8 mouse cellular contexts compared by ENCODE assay signal in genomic region chr3:152166099-152166423, GRCm38 (mm10). TPM values are rescaled to one million over a fixed set of nuclear protein-coding genes. Genes with fewer than 3 reads are reported as not detected.
DNase-seq lines count a peak whose midpoint lies in the region; ATAC-seq and TF ChIP-seq lines count a peak whose summit lies in the region.

Gipc2 (minus strand) TSS chr3:152166230.

- DNase-seq in heart, adult 2 months = no peak
- DNase-seq in heart, postnatal 25 days (ENCODE audit: low spot score) = no peak
- DNase-seq in thymus, adult 2 months = no peak
- DNase-seq in thymus, postnatal 10 days (ENCODE audit: low spot score in 2 of 2) = no peak
- DNase-seq in stomach, postnatal 0 days (ENCODE audit: low spot score) = no peak
- DNase-seq in adrenal gland, adult (ENCODE audit: inconsistent age in 2 of 2, low spot score in 1 of 2) = no peak
- DNase-seq in gastrocnemius, postnatal 25 days = no peak

- intact Hi-C loops in heart, adult 2 months (cut with DNase I) = loop anchor here (10.0 kb wide), 1 partner anchor 51 kb away; no protein-coding TSS in a partner anchor
- intact Hi-C loops in heart, postnatal 25 days (cut with DNase I) = loop anchor here (1.0 kb wide), 1 partner anchor 27 kb away; no protein-coding TSS in a partner anchor

- H3K36me3 ChIP-seq in heart, adult 2 months (ENCODE audit: control insufficient read depth, insufficient read depth, low read length) = no peaks in the 10 kb centered on the region
- H3K36me3 ChIP-seq in thymus, adult 2 months (ENCODE audit: control insufficient read depth, insufficient read depth, low read length) = no peaks in the 10 kb centered on the region
- no peaks in the 10 kb centered on the region for H3K36me3 ChIP-seq in limb, embryonic 15.5 days
- H3K36me3 ChIP-seq in stomach, postnatal 0 days (ENCODE audit: control insufficient read depth, insufficient read depth, low read length) = no peaks in the 10 kb centered on the region

- no peak for ATAC-seq in limb, embryonic 15.5 days (ENCODE audit: insufficient number of reproducible peaks, low FRiP score, low TSS enrichment, low read depth)
- ATAC-seq in stomach, postnatal 0 days (ENCODE audit: low FRiP score, low TSS enrichment) = peak; percentile 30

- WGBS in heart, adult 2 months = 37% methylated on average over 10 of the region's 10 CpGs
- WGBS in thymus, adult 2 months = 12% methylated on average over 10 of the region's 10 CpGs
- 13% methylated on average over 10 of the region's 10 CpGs for WGBS in limb, embryonic 15.5 days
- 29% methylated on average over 10 of the region's 10 CpGs for WGBS in stomach, postnatal 0 days

- no peak for TF ChIP-seq EP300 in heart, adult 2 months (IDR thresholded peaks at IDR 0.05; ENCODE audit: insufficient read depth, low read depth, low read length)
- no peak for TF ChIP-seq EP300 in stomach, postnatal 0 days (optimal IDR thresholded peaks at IDR 0.05)

- H3K79me2 ChIP-seq in heart, adult 2 months (replicated peaks; ENCODE audit: control insufficient read depth, insufficient read depth, low read length) = no peaks in the 10 kb centered on the region

- peaks cover 1% of the 10 kb centered on the region; the same call in 1 of the 2 replicates for H3K4me1 ChIP-seq in heart, adult 2 months (ENCODE audit: control insufficient read depth, insufficient read depth, low read length)
- peaks cover 8% of the 10 kb centered on the region for H3K4me1 ChIP-seq in thymus, adult 2 months (replicated peaks; ENCODE audit: control insufficient read depth, insufficient read depth, low read length)
- peaks cover 21% of the 10 kb centered on the region for H3K4me1 ChIP-seq in limb, embryonic 15.5 days
- peaks cover 6% of the 10 kb centered on the region; the same call in 1 of the 2 replicates for H3K4me1 ChIP-seq in stomach, postnatal 0 days (replicated peaks; ENCODE audit: control insufficient read depth, insufficient read depth)

- H3K9ac ChIP-seq in heart, adult 2 months (ENCODE audit: low read depth, low read length) = peak within 1 kb of the TSS; percentile 92
- H3K9ac ChIP-seq in limb, embryonic 15.5 days = 0 out of 2 replicates have a peak within 1 kb of the TSS, but pooled peaks have one; percentile 18
- peak within 1 kb of the TSS; percentile 68 for H3K9ac ChIP-seq in stomach, postnatal 0 days (ENCODE audit: low read length)

- H3K9me3 ChIP-seq in limb, embryonic 15.5 days = no peaks in the 10 kb centered on the region
- no peaks in the 10 kb centered on the region for H3K9me3 ChIP-seq in stomach, postnatal 0 days (ENCODE audit: control insufficient read depth, low read length)

- peak within 1 kb of the TSS; percentile 83 for H3K27ac ChIP-seq in heart, adult 2 months
- H3K27ac ChIP-seq in thymus, adult 2 months (ENCODE audit: control insufficient read depth, insufficient read depth, low read length) = no peak within 1 kb of the TSS
- no peak within 1 kb of the TSS for H3K27ac ChIP-seq in limb, embryonic 15.5 days
- H3K27ac ChIP-seq in stomach, postnatal 0 days (replicated peaks) = peak within 1 kb of the TSS; percentile 78

- peak within 1 kb of the TSS; percentile 99 for H3K4me2 ChIP-seq in limb, embryonic 15.5 days
- H3K4me2 ChIP-seq in stomach, postnatal 0 days (replicated peaks; ENCODE audit: low read depth) = peak within 1 kb of the TSS; percentile 96

- TF ChIP-seq POLR2A in heart, adult 2 months (IDR thresholded peaks at IDR 0.05; ENCODE audit: insufficient read depth, low read depth, low read length) = no peak
- TF ChIP-seq POLR2A in thymus, adult 2 months (IDR thresholded peaks at IDR 0.05; ENCODE audit: control insufficient read depth, extremely low read depth, insufficient read depth, low read length, poor library complexity) = no peak

- no peaks in the 10 kb centered on the region for H3K27me3 ChIP-seq in heart, adult 2 months (ENCODE audit: control insufficient read depth, insufficient read depth, low read length)
- H3K27me3 ChIP-seq in thymus, adult 2 months (ENCODE audit: control insufficient read depth, insufficient read depth, low read length) = peaks cover 7% of the 10 kb centered on the region; the same call in 1 of the 2 replicates
- H3K27me3 ChIP-seq in limb, embryonic 15.5 days = peaks cover 17% of the 10 kb centered on the region
- no peaks in the 10 kb centered on the region for H3K27me3 ChIP-seq in stomach, postnatal 0 days (ENCODE audit: control insufficient read depth, insufficient read depth, low read length)

- no peak for TF ChIP-seq CTCF in heart, adult 2 months (IDR thresholded peaks at IDR 0.05)
- no peak for TF ChIP-seq CTCF in thymus, adult 2 months (IDR thresholded peaks at IDR 0.05; ENCODE audit: borderline replicate concordance, control insufficient read depth, extremely low read depth, insufficient read depth, low read length, poor library complexity)
- no peak for TF ChIP-seq CTCF in stomach, postnatal 0 days (IDR thresholded peaks at IDR 0.05; ENCODE audit: low read depth)

- H3K4me3 ChIP-seq in heart, adult 2 months = peak within 1 kb of the TSS; percentile 89
- H3K4me3 ChIP-seq in thymus, adult 2 months (ENCODE audit: control insufficient read depth, insufficient read depth, low read length) = peak within 1 kb of the TSS; percentile 39
- peak within 1 kb of the TSS; percentile 50 for H3K4me3 ChIP-seq in limb, embryonic 15.5 days
- peak within 1 kb of the TSS; percentile 56 for H3K4me3 ChIP-seq in stomach, postnatal 0 days (ENCODE audit: low read depth, low read length)

RNA-seq across cellular contexts. Expression of gene Gipc2, which starts in this region (rescaled TPM):
- 1 to 10 TPM; 3.5 to 6.1 TPM for total RNA-seq in heart, adult 2 months (2021)
- polyA plus RNA-seq in heart, adult 2 months (2012; rRNA removed) = 4.8 and 5.2 TPM in 2 replicates
- 1 to 10 TPM; 3.6 to 4.0 TPM for total RNA-seq in heart, postnatal 25 days (2021)
- polyA plus RNA-seq in thymus, adult 2 months (2012; rRNA removed) = 3.2 and 4.0 TPM in 2 replicates
- 8.5 and 9.1 TPM in 2 replicates for polyA plus RNA-seq in limb, embryonic 15.5 days (2015; fragmentation: Nextera tagmentation; extraction: Ambion mirVana)
- polyA plus RNA-seq in stomach, postnatal 0 days (2015; fragmentation: Nextera tagmentation; extraction: Ambion mirVana) = 76.1 and 82.5 TPM in 2 replicates
- under 1 TPM; 0.24 to 0.59 TPM for total RNA-seq in gastrocnemius, postnatal 25 days (2021)

Comparison
In these comparisons a context has a peak if more than half of its experiments do, and no peak if none do; other contexts are left out.
1. H3K27ac ChIP-seq: peak in heart, adult 2 months (single experiment) and stomach, postnatal 0 days (single experiment); none in thymus, adult 2 months (single experiment) and limb, embryonic 15.5 days (single experiment).
2. H3K4me3 ChIP-seq: peak in every context shown above with its lines; median percentile 89 in heart, adult 2 months; 56 in stomach, postnatal 0 days; 50 in limb, embryonic 15.5 days; 39 in thymus, adult 2 months.
3. H3K9ac ChIP-seq: peak in every context shown above with its lines; median percentile 92 in heart, adult 2 months; 68 in stomach, postnatal 0 days; 18 in limb, embryonic 15.5 days.